Mouse (Mus musculus) retina, postnatal 7 days (tissue): ENCODE results near the gene Dcaf15.

Source experiments
- DNase-seq: peaks from one replicate; pipeline ENCODE4 v3.0.0-alpha.2; 2012; ENCODE audit warnings: low read depth, low spot score

Gene Dcaf15

GRCm38 (mm10) chr8:84101476-84102270 lies 2.9 kb downstream of the Dcaf15 start:
- no peak for DNase-seq

GRCm38 (mm10) chr8:84098376-84098775 lies 6.2 kb downstream of the Dcaf15 start:
- no peak for DNase-seq

GRCm38 (mm10) chr8:84096061-84096460 lies 8.5 kb downstream of the Dcaf15 start:
- no peak for DNase-seq

GRCm38 (mm10) chr8:84090585-84090984 lies 14.0 kb downstream of the Dcaf15 start:
- no peak for DNase-seq

- no peak for DNase-seq
These were observed 15.3 kb downstream of the Dcaf15 start for GRCm38 (mm10) chr8:84089277-84089676.

GRCm38 (mm10) chr8:84087821-84088220 lies 16.7 kb downstream of the Dcaf15 start:
- DNase-seq: no peak

- no peak for DNase-seq
These were observed 17.4 kb downstream of the Dcaf15 start for GRCm38 (mm10) chr8:84087156-84087555.

- DNase-seq: no peak
These were observed 20.0 kb downstream of the Dcaf15 start for GRCm38 (mm10) chr8:84084341-84085115.

GRCm38 (mm10) chr8:84083829-84084241 lies 20.7 kb downstream of the Dcaf15 start:
- no peak for DNase-seq

GRCm38 (mm10) chr8:84079206-84079605 lies 25.4 kb downstream of the Dcaf15 start:
- DNase-seq: no peak

- no peak for DNase-seq
These were observed 27.7 kb downstream of the Dcaf15 start for GRCm38 (mm10) chr8:84076849-84077248.

- DNase-seq: no peak
These were observed 28.2 kb downstream of the Dcaf15 start for GRCm38 (mm10) chr8:84076412-84076811.

- no peak for DNase-seq
These were observed 31.2 kb downstream of the Dcaf15 start for GRCm38 (mm10) chr8:84073230-84073976.

- no peak for DNase-seq
These were observed 32.2 kb downstream of the Dcaf15 start for GRCm38 (mm10) chr8:84072321-84072720.

- DNase-seq: no peak
These were observed 32.6 kb downstream of the Dcaf15 start for GRCm38 (mm10) chr8:84071921-84072320.

GRCm38 (mm10) chr8:84070667-84071066 lies 33.9 kb downstream of the Dcaf15 start:
- no peak for DNase-seq

- no peak for DNase-seq
These were observed 34.3 kb downstream of the Dcaf15 start for GRCm38 (mm10) chr8:84070241-84070640.

- DNase-seq: no peak
These were observed 34.8 kb downstream of the Dcaf15 start for GRCm38 (mm10) chr8:84069750-84070149.

GRCm38 (mm10) chr8:84069169-84069568 lies 35.4 kb downstream of the Dcaf15 start:
- no peak for DNase-seq

GRCm38 (mm10) chr8:84068316-84069035 lies 36.1 kb downstream of the Dcaf15 start:
- DNase-seq: no peak

- no peak for DNase-seq
These were observed 36.7 kb downstream of the Dcaf15 start for GRCm38 (mm10) chr8:84067911-84068310.
